Mouse (Mus musculus) adrenal gland, postnatal 10 days (tissue): ENCODE results near the gene Akt1s1. TPM values are rescaled to one million over a fixed set of nuclear protein-coding genes. Genes with fewer than 3 reads are reported as not detected.

Experiments
- DNase-seq: peaks from one replicate; pipeline ENCODE4 v3.0.0; 2021; ENCODE audit warnings: mixed read lengths
- total RNA-seq, 2 experiments: library from RNA; stranded (reverse); gene quantifications; 2 replicates each; pipeline ENCODE4 v1.2.3; 2021

The Akt1s1 gene
- total RNA-seq, 2 experiments from 2014 or later: 92.4 to 109 TPM

GRCm38 (mm10) chr7:44824872-44825271, 23.9 kb upstream of the Akt1s1 start:
- peak; percentile 88 for DNase-seq

- no peak for DNase-seq
Measured at GRCm38 (mm10) chr7:44826771-44827170, 22.0 kb upstream of the Akt1s1 start.

- DNase-seq: no peak
Measured at GRCm38 (mm10) chr7:44828706-44829105, 20.1 kb upstream of the Akt1s1 start.

GRCm38 (mm10) chr7:44832763-44833162, 16.0 kb upstream of the Akt1s1 start:
- DNase-seq: no peak

- DNase-seq: no peak
Measured at GRCm38 (mm10) chr7:44835373-44836015, 13.3 kb upstream of the Akt1s1 start.

GRCm38 (mm10) chr7:44836016-44836404, 12.8 kb upstream of the Akt1s1 start:
- DNase-seq: no peak

- no peak for DNase-seq
Measured at GRCm38 (mm10) chr7:44836423-44837053, 12.3 kb upstream of the Akt1s1 start.

GRCm38 (mm10) chr7:44838073-44838472, 10.7 kb upstream of the Akt1s1 start:
- no peak for DNase-seq

GRCm38 (mm10) chr7:44839171-44839490, 9.7 kb upstream of the Akt1s1 start:
- no peak for DNase-seq

- DNase-seq: peak; percentile 64
Measured at GRCm38 (mm10) chr7:44839491-44840191, 9.2 kb upstream of the Akt1s1 start.

GRCm38 (mm10) chr7:44840426-44840825, 8.4 kb upstream of the Akt1s1 start:
- no peak for DNase-seq

- no peak for DNase-seq
Measured at GRCm38 (mm10) chr7:44841825-44842463, 6.8 kb upstream of the Akt1s1 start.

GRCm38 (mm10) chr7:44845006-44845405, 3.8 kb upstream of the Akt1s1 start:
- DNase-seq: no peak

- no peak for DNase-seq
Measured at GRCm38 (mm10) chr7:44846804-44847203, 2.0 kb upstream of the Akt1s1 start.

GRCm38 (mm10) chr7:44847772-44848171, 1.0 kb upstream of the Akt1s1 start:
- DNase-seq: no peak

- peak; percentile 93 for DNase-seq
Measured at GRCm38 (mm10) chr7:44849416-44850111, 773 bp downstream of the Akt1s1 start.

GRCm38 (mm10) chr7:44850146-44850545, 1.4 kb downstream of the Akt1s1 start:
- peak; percentile 88 for DNase-seq

GRCm38 (mm10) chr7:44850789-44851624, 2.2 kb downstream of the Akt1s1 start:
- DNase-seq: no peak

GRCm38 (mm10) chr7:44851625-44852234, 2.9 kb downstream of the Akt1s1 start:
- no peak for DNase-seq

GRCm38 (mm10) chr7:44852259-44853027, 3.7 kb downstream of the Akt1s1 start:
- no peak for DNase-seq
